Mouse (Mus musculus) limb, embryonic 14.5 days (tissue): ENCODE data around the gene Bicc1. TPM values are rescaled to one million over a fixed set of nuclear protein-coding genes. Genes with fewer than 3 reads are reported as not detected.

Source experiments
- ATAC-seq: fragments of 200-750 bp; cut with Nextera tagmentation; 2 replicates; pipeline ENCODE4 v1.8.0; 2017; ENCODE audit warnings: low read depth, moderate number of reproducible peaks, moderate TSS enrichment; ENCODE audit not compliant: low FRiP score
- DNase-seq: peaks from one replicate; pipeline ENCODE4 v3.0.0-alpha.2; 2015; ENCODE audit warnings: low spot score
- H3K27ac ChIP-seq: fragments of 300-500 bp; sonication (generic); replicated peaks from 2 replicates; pipeline ENCODE4 v1.5.1; 2014; ENCODE audit warnings: low read depth, mild to moderate bottlenecking, low read length, moderate library complexity, mixed read lengths
- H3K27me3 ChIP-seq: fragments of 300-500 bp; sonication (generic); 2 replicates; pipeline ENCODE4 v1.6.1; 2014; ENCODE audit warnings: low read length, mixed read lengths; ENCODE audit not compliant: control insufficient read depth, insufficient read depth
- H3K36me3 ChIP-seq: fragments of 300-500 bp; sonication (generic); 2 replicates; pipeline ENCODE4 v1.6.1; 2014; ENCODE audit warnings: mild to moderate bottlenecking, low read length, moderate library complexity, mixed read lengths; ENCODE audit not compliant: control insufficient read depth, insufficient read depth
- H3K4me1 ChIP-seq: fragments of 300-500 bp; sonication (generic); 2 replicates; pipeline ENCODE4 v1.6.1; 2014; ENCODE audit warnings: antibody characterized with exemption, low read length, mixed read lengths; ENCODE audit not compliant: control insufficient read depth, insufficient read depth
- H3K4me2 ChIP-seq: fragments of 300-500 bp; sonication (generic); replicated peaks from 2 replicates; pipeline ENCODE4 v1.6.1; 2014; ENCODE audit warnings: low read depth, mild to moderate bottlenecking, low read length, moderate library complexity; ENCODE audit not compliant: severe bottlenecking
- H3K4me3 ChIP-seq: fragments of 300-500 bp; sonication (generic); replicated peaks from 2 replicates; pipeline ENCODE4 v1.5.1; 2014; ENCODE audit warnings: low read length
- H3K9ac ChIP-seq: fragments of 300-500 bp; sonication (generic); 2 replicates; pipeline ENCODE4 v1.6.1; 2014; ENCODE audit warnings: mild to moderate bottlenecking, low read depth, low read length, moderate library complexity; ENCODE audit not compliant: severe bottlenecking
- H3K9me3 ChIP-seq: fragments of 300-500 bp; sonication (generic); 2 replicates; pipeline ENCODE4 v1.6.1; 2016; ENCODE audit warnings: low read length; ENCODE audit not compliant: control insufficient read depth
- POLR2A ChIP-seq: fragments of 200-500 bp; IDR thresholded peaks from 2 replicates; pipeline ENCODE4 v1.8.0; 2012; ENCODE audit warnings: inconsistent platforms, mild to moderate bottlenecking, moderate library complexity, borderline replicate concordance; ENCODE audit not compliant: insufficient read depth, insufficient read length; ENCODE audit errors: extremely low read depth
- WGBS: fragments of 180-500 bp; shearing (Covaris S2); extraction: QIAGEN DNeasy Blood & Tissue Kit; methylation state at CpG from one replicate; pipeline ENCODE4 v1.1.7; 2014; 5-methylcytosine and 5-hydroxymethylcytosine counted together
- polyA plus RNA-seq, 2 experiments: library from polyadenylated mRNA; depleted of rRNA in 1 of 2; stranded (reverse) in 1 of 2; unstranded in 1 of 2; fragments of >200 nt; fragmentation: Nextera tagmentation in 1 of 2; extraction: Ambion mirVana in 1 of 2; gene quantifications; 2 replicates each; pipeline versions ENCODE4 v1.2.1 to v1.2.3; 2012 to 2014

Bicc1 gene
- polyA plus RNA-seq, 2 experiments = 38.8 to 50.5 TPM

DNA sequence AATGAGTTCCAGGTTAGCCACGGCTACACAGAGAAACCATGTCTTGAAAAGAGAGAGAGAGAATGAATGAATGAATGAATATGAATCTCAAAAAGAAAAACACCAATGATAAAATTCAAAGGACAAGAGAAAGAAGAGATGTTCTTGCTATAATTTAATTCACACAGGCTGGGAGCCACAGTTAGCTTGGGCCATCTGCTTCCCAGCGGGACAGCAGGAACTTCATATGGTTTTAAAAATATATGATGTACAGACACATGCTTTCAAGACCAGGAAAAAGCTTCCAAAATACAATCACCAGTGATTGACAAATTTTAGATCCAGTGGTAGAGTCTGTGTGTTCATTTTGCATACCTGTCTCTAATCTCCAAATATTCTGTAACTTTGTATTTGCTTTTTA lies 9.0 kb downstream of the Bicc1 start:
- Histone ChIP-seq H3K4me3 (no peak overlapping the region), H3K27ac (no peak overlapping the region), H3K27me3 (no peaks in the 10 kb centered on the region), H3K9me3 (no peaks in the 10 kb centered on the region), H3K4me2 (no peak overlapping the region), H3K4me1 (peaks cover 22% of the 10 kb centered on the region), H3K36me3 (no peaks in the 10 kb centered on the region), H3K9ac (no peak overlapping the region)
- TF ChIP-seq POLR2A = no peak
- WGBS = 94% methylated on average over 2 of the region's 2 CpGs
- DNase-seq (no peak), ATAC-seq (no peak)

DNA sequence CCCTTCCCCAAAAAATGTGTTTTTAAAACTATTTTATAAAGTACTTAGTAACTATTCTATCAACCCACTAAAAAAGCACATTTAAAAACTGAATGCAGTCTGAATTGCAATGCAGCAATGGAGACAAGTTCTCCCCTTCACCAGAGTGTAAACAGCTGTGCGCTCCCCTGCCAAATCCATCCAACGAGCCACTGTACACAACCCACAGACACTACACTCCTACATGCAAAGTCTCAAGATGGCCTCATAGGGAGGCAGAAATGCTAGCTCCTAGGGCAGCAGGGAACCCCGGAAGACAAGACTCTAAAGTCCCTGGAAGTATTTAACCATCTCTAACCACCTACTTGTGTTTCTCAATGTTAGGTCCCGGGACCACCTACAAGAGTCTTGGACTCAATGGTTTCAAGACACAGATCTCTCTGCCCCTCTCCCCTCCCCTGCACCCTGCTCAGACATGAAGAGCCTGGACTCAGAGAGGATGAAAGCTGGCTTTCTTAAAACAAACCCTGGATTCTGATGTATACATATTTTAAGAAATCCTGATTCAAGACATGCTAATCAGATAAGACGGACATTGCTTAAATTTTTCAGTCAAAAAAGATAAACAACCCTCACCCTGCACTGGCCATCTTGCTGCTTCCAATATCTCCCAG lies 10.4 kb downstream of the Bicc1 start:
- WGBS = 73% methylated on average over 5 of the region's 5 CpGs
- no peak overlapping the region for H3K9ac ChIP-seq
- DNase-seq (no peak), ATAC-seq (no peak)
- H3K36me3 ChIP-seq = no peaks in the 10 kb centered on the region
- no peak overlapping the region for H3K4me3 ChIP-seq
- no peaks in the 10 kb centered on the region for H3K27me3 ChIP-seq
- TF ChIP-seq POLR2A = no peak
- no peak overlapping the region for H3K4me2 ChIP-seq
- no peak overlapping the region for H3K27ac ChIP-seq
- no peaks in the 10 kb centered on the region for H3K9me3 ChIP-seq
- H3K4me1 ChIP-seq = peaks cover 31% of the 10 kb centered on the region

DNA sequence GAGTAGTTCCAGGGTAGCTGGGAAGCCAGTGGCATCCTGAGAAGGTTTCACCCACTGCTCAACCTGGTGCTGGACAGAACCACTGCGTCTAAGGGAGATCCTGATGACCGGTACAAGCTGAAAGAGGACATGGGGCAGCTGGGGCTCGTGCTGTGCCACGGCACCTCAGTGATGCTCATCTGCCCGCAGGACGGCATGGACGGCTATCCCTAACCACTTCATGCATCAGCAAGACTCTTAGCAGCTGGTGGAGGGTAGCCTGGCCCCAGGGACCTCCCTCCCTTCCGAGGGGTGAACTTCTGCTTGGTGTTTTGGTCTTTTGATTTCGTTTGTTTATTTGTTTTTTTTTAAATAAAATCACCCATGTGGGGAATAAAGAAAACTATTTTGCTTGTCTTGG lies 11.3 kb downstream of the Bicc1 start:
- Histone ChIP-seq H3K36me3 (no peaks in the 10 kb centered on the region), H3K4me3 (no peak overlapping the region), H3K27me3 (no peaks in the 10 kb centered on the region), H3K27ac (no peak overlapping the region), H3K9ac (no peak overlapping the region), H3K4me1 (peaks cover 31% of the 10 kb centered on the region), H3K9me3 (peaks cover 5% of the 10 kb centered on the region; the same call in 1 of the 2 replicates), H3K4me2 (no peak overlapping the region)
- TF ChIP-seq POLR2A = no peak
- no peak for ATAC-seq
- 88% methylated on average over 9 of the region's 9 CpGs for WGBS
- no peak for DNase-seq

DNA sequence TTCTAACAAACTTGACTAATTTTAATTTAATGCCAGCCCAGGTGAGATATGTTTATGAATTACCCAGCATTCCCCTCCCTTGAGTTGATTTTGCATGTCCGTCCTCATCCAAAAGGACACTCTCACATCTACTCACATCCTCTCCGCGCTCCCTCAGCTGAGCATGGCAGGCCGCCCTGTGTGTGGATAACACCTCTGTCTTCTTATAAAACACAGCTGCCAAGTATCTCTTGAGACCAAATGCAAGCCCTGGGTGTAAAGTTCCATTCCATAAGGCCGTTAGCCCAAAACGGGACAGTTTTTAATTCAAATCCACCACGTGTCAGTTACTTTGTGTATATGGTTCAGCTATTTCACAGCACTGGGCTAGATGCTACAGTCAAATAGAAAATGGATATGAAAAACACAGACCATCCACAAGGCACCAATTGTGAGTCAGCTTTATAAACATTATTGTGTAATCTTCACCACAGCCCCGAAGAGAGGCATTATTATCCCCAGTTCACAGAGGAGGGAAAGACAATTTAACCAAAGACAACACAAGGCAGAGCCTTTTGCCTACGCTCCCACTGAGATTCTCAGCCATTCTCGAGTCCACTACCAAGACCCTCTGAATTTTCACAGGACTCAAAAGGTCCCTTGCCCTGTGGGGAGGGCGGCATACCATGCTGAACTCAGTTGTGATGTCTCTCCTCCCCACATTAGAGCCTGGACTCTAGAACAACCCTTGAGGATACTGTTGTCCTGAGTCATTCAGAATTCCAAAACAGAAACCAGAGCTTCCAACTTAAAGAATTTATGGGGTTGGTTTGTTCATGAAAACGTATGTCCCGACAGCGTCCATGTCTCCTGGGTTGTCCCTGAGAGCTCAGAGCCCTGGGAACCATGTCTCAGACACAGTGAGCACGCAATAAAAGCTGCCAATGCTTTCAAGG lies 12.6 kb downstream of the Bicc1 start:
- no peak for TF ChIP-seq POLR2A
- Histone ChIP-seq H3K36me3 (no peaks in the 10 kb centered on the region), H3K9ac (no peak overlapping the region), H3K4me2 (no peak overlapping the region; the same call in 1 of the 2 replicates), H3K4me3 (no peak overlapping the region), H3K4me1 (peaks cover 31% of the 10 kb centered on the region), H3K27ac (no peak overlapping the region), H3K27me3 (no peaks in the 10 kb centered on the region), H3K9me3 (peaks cover 6% of the 10 kb centered on the region; the same call in 1 of the 2 replicates)
- DNase-seq (no peak), ATAC-seq (no peak)
- WGBS = 52% methylated on average over 15 of the region's 15 CpGs

DNA sequence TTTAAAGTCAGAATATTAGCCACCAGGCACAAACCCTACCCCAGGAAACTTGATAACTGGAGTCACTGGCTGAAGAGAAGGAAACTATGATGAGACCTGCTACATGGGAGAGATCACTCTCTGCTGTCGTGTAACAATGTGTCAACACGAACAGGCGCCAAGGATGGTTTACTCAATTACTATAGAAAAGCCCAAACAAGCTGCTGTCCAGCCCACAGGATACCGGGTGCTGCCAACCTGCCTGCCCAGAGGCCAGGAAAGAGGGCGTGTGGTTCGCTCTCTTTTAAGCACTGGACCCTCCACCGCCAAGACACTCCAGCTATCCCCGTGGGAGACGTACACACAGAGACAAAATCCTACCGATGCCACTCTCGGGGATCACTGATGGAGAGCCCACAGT lies 13.7 kb downstream of the Bicc1 start:
- Histone ChIP-seq H3K9me3 (peaks cover 6% of the 10 kb centered on the region; the same call in 1 of the 2 replicates), H3K36me3 (no peaks in the 10 kb centered on the region), H3K27me3 (no peaks in the 10 kb centered on the region), H3K4me2 (peak overlapping the region; percentile 26; the same call in 1 of the 2 replicates), H3K27ac (peak overlapping the region; percentile 26; the same call in 1 of the 2 replicates), H3K4me1 (peaks cover 31% of the 10 kb centered on the region), H3K4me3 (no peak overlapping the region), H3K9ac (no peak overlapping the region)
- TF ChIP-seq POLR2A = no peak
- WGBS = 49% methylated on average over 11 of the region's 11 CpGs
- no peak for ATAC-seq
- DNase-seq = no peak
